14 mouse cellular contexts compared by ENCODE assay signal in genomic region chr4:139116356-139117063, GRCm38 (mm10). TPM values are rescaled to one million over a fixed set of nuclear protein-coding genes. Genes with fewer than 3 reads are reported as not detected.
DNase-seq lines count a peak whose midpoint lies in the region; ATAC-seq and TF ChIP-seq lines count a peak whose summit lies in the region.
"Had no signal": no experiment of that assay in that cellular context is flagged by ENCODE, and none has a peak within 500 bp of the region (broad histone marks: within the 10 kb centered on the region; RNA-seq: fewer than 3 reads in every experiment).

No protein-coding gene starts in this region.

- ATAC-seq in hindbrain, postnatal 0 days: peak; percentile 53; the same call in 1 of the 2 replicates
- no peak for ATAC-seq in hindbrain, embryonic 13.5 days (ENCODE audit: low FRiP score)
- peak; percentile 61 for ATAC-seq in erythroblast, adult 5-6 weeks (replicated peaks; ENCODE audit: low FRiP score, poor library complexity, severe bottlenecking)
- ATAC-seq in kidney, postnatal 0 days (replicated peaks; ENCODE audit: low FRiP score, low read depth): no peak
- peak; percentile 88 for ATAC-seq in megakaryocyte progenitor cell, adult 5-6 weeks (replicated peaks; ENCODE audit: poor library complexity)
- ATAC-seq in activated CD4-positive, CD25-positive, alpha-beta regulatory T cell, adult 4 months: no peak
- no peak for ATAC-seq in lung, postnatal 0 days
- ATAC-seq: CD4-positive, CD25-positive, alpha-beta regulatory T cell, adult 4 months; hindbrain, embryonic 16.5 days had no signal

- H3K27ac ChIP-seq in hindbrain, postnatal 0 days: no peak overlapping the region
- no peak overlapping the region for H3K27ac ChIP-seq in hindbrain, embryonic 13.5 days
- H3K27ac ChIP-seq in kidney, postnatal 0 days: 0 out of 2 replicates have a peak overlapping the region, but pooled peaks have one; percentile 8
- H3K27ac ChIP-seq in lung, postnatal 0 days (ENCODE audit: low read length): no peak overlapping the region
- H3K27ac ChIP-seq: limb, embryonic 10.5 days; macrophage had no signal

- DNase-seq in hindbrain, postnatal 0 days (ENCODE audit: low spot score): peak; percentile 42
- DNase-seq in kidney, postnatal 0 days (ENCODE audit: low spot score): no peak
- DNase-seq in lung, postnatal 0 days (ENCODE audit: low spot score): no peak
- no peak for DNase-seq in ovary, postnatal 36 days (ENCODE audit: low spot score)
- DNase-seq: heart, adult 18-20 months; right cerebral cortex, postnatal 25 days had no signal

- no peaks in the 10 kb centered on the region for H3K4me1 ChIP-seq in hindbrain, postnatal 0 days (ENCODE audit: insufficient read depth, low read length)
- peaks cover 12% of the 10 kb centered on the region for H3K4me1 ChIP-seq in hindbrain, embryonic 13.5 days (replicated peaks)
- H3K4me1 ChIP-seq in kidney, postnatal 0 days (replicated peaks; ENCODE audit: insufficient read depth, low read length): peaks cover 11% of the 10 kb centered on the region
- H3K4me1 ChIP-seq in lung, postnatal 0 days (ENCODE audit: insufficient read depth, low read depth, low read length): peaks cover 9% of the 10 kb centered on the region; the same call in 1 of the 2 replicates

- WGBS in hindbrain, postnatal 0 days: 77% methylated on average over 3 of the region's 3 CpGs
- 91% methylated on average over 3 of the region's 3 CpGs for WGBS in hindbrain, embryonic 13.5 days
- WGBS in kidney, postnatal 0 days: 72% methylated on average over 3 of the region's 3 CpGs
- WGBS in lung, postnatal 0 days: 76% methylated on average over 3 of the region's 3 CpGs

- TF ChIP-seq EP300 in lung, postnatal 0 days (IDR thresholded peaks at IDR 0.05): no peak

- H3K9me3 ChIP-seq in hindbrain, postnatal 0 days (ENCODE audit: low read length): no peaks in the 10 kb centered on the region
- no peaks in the 10 kb centered on the region for H3K9me3 ChIP-seq in hindbrain, embryonic 13.5 days
- H3K9me3 ChIP-seq in kidney, postnatal 0 days (replicated peaks; ENCODE audit: low read length): no peaks in the 10 kb centered on the region
- H3K9me3 ChIP-seq in lung, postnatal 0 days (ENCODE audit: low read length): no peaks in the 10 kb centered on the region
- H3K9me3 ChIP-seq: limb, embryonic 10.5 days had no signal

- no peak for TF ChIP-seq CTCF in hindbrain, postnatal 0 days (IDR thresholded peaks at IDR 0.05; ENCODE audit: low read depth)
- TF ChIP-seq CTCF in kidney, postnatal 0 days (IDR thresholded peaks at IDR 0.05; ENCODE audit: low read depth): no peak
- TF ChIP-seq CTCF in lung, postnatal 0 days (IDR thresholded peaks at IDR 0.05): no peak

- no peak overlapping the region for H3K4me3 ChIP-seq in hindbrain, postnatal 0 days (ENCODE audit: low read length)
- no peak overlapping the region for H3K4me3 ChIP-seq in hindbrain, embryonic 13.5 days
- H3K4me3 ChIP-seq in kidney, postnatal 0 days (replicated peaks; ENCODE audit: low read depth, low read length): no peak overlapping the region
- H3K4me3 ChIP-seq in lung, postnatal 0 days (ENCODE audit: low read depth, low read length): no peak overlapping the region
- H3K4me3 ChIP-seq: limb, embryonic 10.5 days had no signal

- no peak overlapping the region for H3K4me2 ChIP-seq in hindbrain, postnatal 0 days (ENCODE audit: low read depth, low read length)
- no peak overlapping the region for H3K4me2 ChIP-seq in hindbrain, embryonic 13.5 days
- H3K4me2 ChIP-seq in kidney, postnatal 0 days (ENCODE audit: low read length): no peak overlapping the region
- no peak overlapping the region for H3K4me2 ChIP-seq in lung, postnatal 0 days (replicated peaks; ENCODE audit: low read depth, low read length)

- no peaks in the 10 kb centered on the region for H3K27me3 ChIP-seq in hindbrain, postnatal 0 days (ENCODE audit: insufficient read depth, low read length)
- H3K27me3 ChIP-seq in hindbrain, embryonic 13.5 days: no peaks in the 10 kb centered on the region
- H3K27me3 ChIP-seq in kidney, postnatal 0 days (ENCODE audit: insufficient read depth, low read length): no peaks in the 10 kb centered on the region
- no peaks in the 10 kb centered on the region for H3K27me3 ChIP-seq in lung, postnatal 0 days (replicated peaks; ENCODE audit: insufficient read depth, low read length)

- no peaks in the 10 kb centered on the region for H3K36me3 ChIP-seq in hindbrain, postnatal 0 days (ENCODE audit: insufficient read depth, low read length)
- H3K36me3 ChIP-seq in hindbrain, embryonic 13.5 days: no peaks in the 10 kb centered on the region
- H3K36me3 ChIP-seq in kidney, postnatal 0 days (ENCODE audit: insufficient read depth, low read length): no peaks in the 10 kb centered on the region
- no peaks in the 10 kb centered on the region for H3K36me3 ChIP-seq in lung, postnatal 0 days (ENCODE audit: insufficient read depth, low read length)
- H3K36me3 ChIP-seq: limb, embryonic 10.5 days had no signal

- no peak overlapping the region for H3K9ac ChIP-seq in hindbrain, postnatal 0 days (replicated peaks; ENCODE audit: low read length)
- H3K9ac ChIP-seq in hindbrain, embryonic 13.5 days: no peak overlapping the region
- H3K9ac ChIP-seq in kidney, postnatal 0 days (ENCODE audit: low read depth, low read length): no peak overlapping the region
- no peak overlapping the region for H3K9ac ChIP-seq in lung, postnatal 0 days (replicated peaks; ENCODE audit: low read depth)

RNA-seq across cellular contexts. Expression of gene Minos1, which starts 14.4 kb away (rescaled TPM):
- total RNA-seq in hindbrain, postnatal 0 days (2014; rRNA removed): 17.1 and 19.1 TPM in 2 replicates
- 462 and 467 TPM in 2 replicates for polyA plus RNA-seq in hindbrain, postnatal 0 days (2015; fragmentation: Nextera tagmentation; extraction: Ambion mirVana)
- polyA plus RNA-seq in hindbrain, embryonic 13.5 days (2015; fragmentation: Nextera tagmentation; extraction: Ambion mirVana): 424 and 441 TPM in 2 replicates
- 103 and 127 TPM in 2 replicates for total RNA-seq in erythroblast, adult 5-6 weeks (2015; ENCODE audit: low replicate concordance)
- total RNA-seq in erythroblast, adult 5-6 weeks (2017; ENCODE audit: low replicate concordance): 36.6 and 91.7 TPM in 2 replicates
- polyA plus RNA-seq in kidney, postnatal 0 days (2015; fragmentation: Nextera tagmentation; extraction: Ambion mirVana): 796 and 875 TPM in 2 replicates
- 517 and 531 TPM in 2 replicates for total RNA-seq in megakaryocyte progenitor cell, adult 5-6 weeks (2015)
- total RNA-seq in megakaryocyte progenitor cell, adult 5-6 weeks (2017): 167 and 172 TPM in 2 replicates
- 100 to 1,000 TPM; 358 to 400 TPM for polyA plus RNA-seq in activated CD4-positive, CD25-positive, alpha-beta regulatory T cell, adult 4 months (2017; shearing (Covaris generic))
- 474 and 487 TPM in 2 replicates for polyA plus RNA-seq in lung, postnatal 0 days (2015; fragmentation: Nextera tagmentation; extraction: Ambion mirVana)

RNA-seq across cellular contexts. Expression of gene Nbl1, which starts 23.7 kb away (rescaled TPM):
- total RNA-seq in hindbrain, postnatal 0 days (2014; rRNA removed): 69.4 and 85.3 TPM in 2 replicates
- 60.6 and 64.4 TPM in 2 replicates for polyA plus RNA-seq in hindbrain, postnatal 0 days (2015; fragmentation: Nextera tagmentation; extraction: Ambion mirVana)
- 40.8 and 45.3 TPM in 2 replicates for polyA plus RNA-seq in hindbrain, embryonic 13.5 days (2015; fragmentation: Nextera tagmentation; extraction: Ambion mirVana)
- total RNA-seq in erythroblast, adult 5-6 weeks (2015; ENCODE audit: low replicate concordance): not detected in 2 replicates
- not detected in 2 replicates for total RNA-seq in erythroblast, adult 5-6 weeks (2017; ENCODE audit: low replicate concordance)
- polyA plus RNA-seq in kidney, postnatal 0 days (2015; fragmentation: Nextera tagmentation; extraction: Ambion mirVana): 34.0 and 39.4 TPM in 2 replicates
- total RNA-seq in megakaryocyte progenitor cell, adult 5-6 weeks (2015): not detected in 2 replicates
- not detected in 2 replicates for total RNA-seq in megakaryocyte progenitor cell, adult 5-6 weeks (2017)
- polyA plus RNA-seq in activated CD4-positive, CD25-positive, alpha-beta regulatory T cell, adult 4 months (2017; shearing (Covaris generic)): under 1 TPM in 1 of 2 experiments, not detected in 1; 0.27 TPM
- 141 and 151 TPM in 2 replicates for polyA plus RNA-seq in lung, postnatal 0 days (2015; fragmentation: Nextera tagmentation; extraction: Ambion mirVana)

RNA-seq across cellular contexts. Expression of gene Htr6, which starts 41.1 kb away (rescaled TPM):
- 2.0 and 4.3 TPM in 2 replicates for total RNA-seq in hindbrain, postnatal 0 days (2014; rRNA removed)
- polyA plus RNA-seq in hindbrain, postnatal 0 days (2015; fragmentation: Nextera tagmentation; extraction: Ambion mirVana): 0.74 and 0.96 TPM in 2 replicates
- polyA plus RNA-seq in hindbrain, embryonic 13.5 days (2015; fragmentation: Nextera tagmentation; extraction: Ambion mirVana): 0.18 and 0.27 TPM in 2 replicates
- not detected in 2 replicates for total RNA-seq in erythroblast, adult 5-6 weeks (2015; ENCODE audit: low replicate concordance)
- not detected in 2 replicates for total RNA-seq in erythroblast, adult 5-6 weeks (2017; ENCODE audit: low replicate concordance)
- 0.12 TPM in 1 of 2 replicates, not detected in the other for polyA plus RNA-seq in kidney, postnatal 0 days (2015; fragmentation: Nextera tagmentation; extraction: Ambion mirVana)
- not detected in 2 replicates for total RNA-seq in megakaryocyte progenitor cell, adult 5-6 weeks (2015)
- total RNA-seq in megakaryocyte progenitor cell, adult 5-6 weeks (2017): not detected in 2 replicates
- not detected for polyA plus RNA-seq in activated CD4-positive, CD25-positive, alpha-beta regulatory T cell, adult 4 months (2017; shearing (Covaris generic))
- polyA plus RNA-seq in lung, postnatal 0 days (2015; fragmentation: Nextera tagmentation; extraction: Ambion mirVana): not detected in 2 replicates
- total RNA-seq: heart, adult 18-20 months had no signal
- polyA plus RNA-seq: CD4-positive, CD25-positive, alpha-beta regulatory T cell, adult 4 months; limb, embryonic 10.5 days; macrophage had no signal

Comparison
In these comparisons a context has a peak if more than half of its experiments do, and no peak if none do; other contexts are left out.
1. ATAC-seq: peak in hindbrain, postnatal 0 days (single experiment), erythroblast, adult 5-6 weeks (single experiment) and megakaryocyte progenitor cell, adult 5-6 weeks (single experiment); none in hindbrain, embryonic 13.5 days (single experiment), kidney, postnatal 0 days (single experiment), activated CD4-positive, CD25-positive, alpha-beta regulatory T cell, adult 4 months (single experiment) and lung, postnatal 0 days (single experiment).
2. RNA of gene Nbl1, which starts 23.7 kb away (polyA plus RNA-seq): 141 to 151 TPM in lung, postnatal 0 days, 60.6 to 64.4 TPM in hindbrain, postnatal 0 days, 40.8 to 45.3 TPM in hindbrain, embryonic 13.5 days and 34.0 to 39.4 TPM in kidney, postnatal 0 days; 0.27 TPM in activated CD4-positive, CD25-positive, alpha-beta regulatory T cell, adult 4 months; every median in the first group is over 10 times any median in the second.